Mouse (Mus musculus) E14TG2a.4 (cell line): Measurements from ENCODE around the gene Nos2.

Experiments used
- CTCF ChIP-seq: conservative IDR thresholded peaks from 2 replicates; pipeline ENCODE4 v1.5.1; 2014; ENCODE audit warnings: low read length
- NANOG ChIP-seq: IDR thresholded peaks from 2 replicates; pipeline ENCODE4 v1.6.1; 2014; ENCODE audit warnings: borderline replicate concordance, low read length, mixed read lengths
- POU5F1 ChIP-seq: IDR thresholded peaks from 2 replicates; pipeline ENCODE4 v1.6.1; 2014; ENCODE audit warnings: low read length, borderline replicate concordance

DNA sequence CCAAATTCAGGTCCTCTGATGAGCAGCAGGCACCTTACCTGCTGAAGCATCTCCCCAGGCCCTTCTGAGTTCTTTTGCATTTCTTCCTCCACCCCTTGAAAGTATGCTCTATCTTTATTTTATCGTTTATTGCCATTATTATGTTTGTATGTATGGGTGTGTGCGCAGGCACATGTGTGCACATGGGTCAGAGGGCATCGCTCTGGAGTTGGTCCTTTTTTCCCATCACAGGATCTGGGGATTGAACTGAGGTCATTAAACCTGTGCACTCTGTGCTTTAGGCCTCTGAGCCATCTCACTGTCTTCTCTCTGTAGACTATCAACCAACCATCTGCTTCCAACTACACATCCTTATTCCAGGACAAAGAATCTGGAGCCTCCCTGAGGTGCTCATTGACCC, 40.9 kb upstream of the Nos2 start:
- no peak for TF ChIP-seq CTCF
- no peak for TF ChIP-seq NANOG
- TF ChIP-seq POU5F1 = no peak
